Mouse (Mus musculus): Measurements from ENCODE around the gene Gm10037.

Gene Gm10037

DNA sequence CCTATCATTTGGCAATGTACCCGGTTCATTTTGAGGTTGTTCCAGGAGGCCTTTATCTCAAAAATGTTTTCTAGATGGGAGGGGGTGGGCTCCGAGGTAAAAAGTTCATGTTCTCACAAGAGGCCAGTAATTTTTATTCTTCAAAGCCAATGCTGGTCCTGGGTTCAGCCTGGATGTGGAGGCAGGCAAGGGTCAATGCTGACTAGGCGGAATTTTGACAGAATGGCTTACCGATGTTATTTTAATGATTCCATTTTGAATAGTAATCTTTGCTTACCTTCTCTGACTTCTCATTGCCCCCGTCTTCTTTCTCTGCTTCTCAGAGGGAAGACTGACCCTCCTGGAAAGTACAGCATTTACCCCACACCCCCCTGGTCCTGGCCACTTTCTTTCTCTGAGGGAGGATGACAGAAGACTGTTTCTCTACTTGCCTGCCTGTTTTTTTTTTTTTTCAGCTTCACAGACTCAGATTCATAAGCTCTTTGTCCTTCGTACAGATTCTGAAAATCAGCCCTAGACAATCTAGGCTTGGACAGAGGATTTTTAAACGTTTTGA, 45.9 kb downstream of the Gm10037 start:
- no peak for DNase-seq (ENCODE audit: low spot score in 2 of 2)

DNA sequence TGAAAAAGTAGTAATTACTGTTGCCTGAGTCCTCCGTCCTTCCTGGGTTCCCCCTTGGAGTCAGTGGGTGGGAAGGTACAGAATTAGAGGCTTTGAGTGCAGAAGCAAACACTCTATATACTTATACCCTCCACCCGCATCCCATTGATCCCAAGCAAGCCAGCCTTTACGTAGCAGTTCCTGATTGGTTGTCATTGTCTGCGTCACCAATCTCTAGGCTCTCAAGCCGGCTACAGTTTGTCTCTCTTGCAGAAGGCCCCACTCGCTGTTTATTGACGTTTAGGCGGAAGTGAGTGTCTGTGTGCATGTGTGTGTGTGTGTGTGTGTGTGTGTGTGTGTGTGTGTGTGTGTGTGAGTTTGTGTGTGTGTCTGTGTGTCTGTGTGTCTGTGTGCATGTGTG, 53.1 kb downstream of the Gm10037 start:
- DNase-seq (ENCODE audit: low spot score in 2 of 2) = no peak

Data from spleen, postnatal 36 days (tissue).